Mouse (Mus musculus) cerebellum, postnatal 14 days (tissue): Measurements from ENCODE around the gene Rep15.

Experiments used
- DNase-seq, 2 experiments: peaks; one replicate each; pipeline ENCODE4 v3.0.0; 2021; ENCODE audit warnings: mixed read lengths in 2 of 2

The Rep15 gene

DNA sequence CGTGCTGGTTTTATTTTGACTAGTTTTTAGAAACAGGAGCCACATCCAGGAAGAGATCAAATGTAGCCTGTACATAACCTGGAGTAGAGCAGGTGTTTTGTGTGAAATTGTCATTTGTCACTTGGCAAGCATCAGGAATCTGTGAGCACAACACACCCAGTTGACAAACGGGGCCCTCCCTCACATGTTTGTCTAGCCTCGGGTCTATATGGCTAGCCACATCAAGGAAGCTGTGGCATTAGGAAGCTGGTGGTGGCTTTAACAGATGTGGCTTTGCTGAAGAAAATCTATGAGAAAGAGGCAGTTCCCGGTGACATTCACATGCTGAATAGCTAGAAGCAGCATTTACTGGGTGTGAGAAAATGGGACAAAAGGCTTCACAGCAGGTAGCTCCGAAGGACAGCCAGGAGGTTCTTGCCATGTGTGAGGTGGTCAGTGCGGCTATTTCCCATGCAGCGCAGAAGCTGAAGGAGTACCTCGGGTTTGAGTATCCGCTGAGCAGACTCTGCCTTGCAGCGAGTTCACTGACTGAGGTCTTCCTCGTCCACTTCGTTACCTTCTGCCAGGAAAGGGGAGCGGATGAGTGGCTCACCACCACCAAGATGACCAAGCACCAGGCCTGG is at the start of gene Rep15:
Gene Rep15, plus strand, starts transcription at position 282 of the 623 bp plus-strand sequence.
- peak; percentile 14 to 38 for DNase-seq

GRCm38 (mm10) chr6:146984569-146984968 is 47.8 kb upstream of the Rep15 start:
- DNase-seq = no peak

DNA sequence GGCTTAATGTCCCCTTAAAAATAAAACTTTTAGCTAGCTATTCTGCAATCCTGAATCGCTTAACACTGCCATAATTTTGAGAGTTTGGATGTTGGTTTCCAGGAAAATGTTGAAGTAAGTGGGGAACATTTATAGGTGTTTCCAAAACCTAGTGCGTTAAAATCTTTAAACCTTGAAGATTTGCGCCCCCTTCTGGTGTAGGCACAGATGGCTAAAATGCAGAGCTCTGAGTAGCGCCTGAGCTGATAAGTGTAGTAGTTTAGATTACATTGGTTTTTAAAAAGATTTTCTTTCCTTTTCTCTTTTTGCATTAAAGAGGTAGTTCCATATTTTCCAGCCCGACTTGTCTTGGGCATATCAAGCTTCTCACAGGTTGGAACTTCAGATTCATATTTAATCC is 38.1 kb upstream of the Rep15 start:
- peak; percentile 71 to 77 for DNase-seq

- DNase-seq = no peak
Observed at GRCm38 (mm10) chr6:146995391-146995790, 37.0 kb upstream of the Rep15 start.

DNA sequence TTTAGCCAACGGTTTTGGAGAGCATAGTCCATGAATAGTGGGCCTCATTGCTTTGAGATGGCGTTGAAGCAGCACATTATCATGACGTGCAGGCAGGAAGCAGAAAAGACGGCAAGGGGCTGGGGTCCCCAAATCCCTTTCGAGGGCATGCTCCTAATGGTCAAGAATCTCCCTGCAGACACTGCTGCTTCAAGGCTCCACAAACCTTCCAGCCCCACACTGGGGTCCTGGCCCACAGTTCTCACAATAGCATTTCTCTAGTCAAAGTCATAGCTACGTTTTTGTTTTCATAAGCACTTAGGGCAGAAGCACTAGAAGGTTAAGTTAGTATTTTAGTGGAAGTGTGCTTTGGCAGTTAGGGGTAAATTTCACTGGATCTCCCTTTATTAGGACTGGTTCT is 36.5 kb upstream of the Rep15 start:
- DNase-seq = no peak

DNA sequence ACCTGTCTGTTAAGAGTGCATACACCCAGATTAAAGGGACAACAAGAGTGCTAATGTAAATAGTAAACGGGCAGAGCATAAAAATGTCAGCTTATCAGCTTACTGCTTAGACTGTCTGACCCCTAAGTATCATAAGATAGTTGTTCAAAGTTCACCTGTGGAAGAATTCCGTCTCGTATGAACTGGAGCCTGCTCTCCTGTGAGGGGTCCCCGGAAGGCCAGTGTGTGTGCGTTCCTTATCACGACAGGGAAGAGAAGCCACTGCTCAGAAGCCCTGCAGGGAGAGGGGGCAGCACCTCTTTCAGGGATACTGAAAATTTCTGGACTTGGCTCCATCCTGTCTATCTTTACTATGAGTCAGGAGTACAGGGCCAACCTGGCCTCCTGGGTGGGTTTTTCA is 35.4 kb upstream of the Rep15 start:
- DNase-seq = no peak

- DNase-seq = no peak
Observed at GRCm38 (mm10) chr6:146998710-146999109, 33.7 kb upstream of the Rep15 start.

DNA sequence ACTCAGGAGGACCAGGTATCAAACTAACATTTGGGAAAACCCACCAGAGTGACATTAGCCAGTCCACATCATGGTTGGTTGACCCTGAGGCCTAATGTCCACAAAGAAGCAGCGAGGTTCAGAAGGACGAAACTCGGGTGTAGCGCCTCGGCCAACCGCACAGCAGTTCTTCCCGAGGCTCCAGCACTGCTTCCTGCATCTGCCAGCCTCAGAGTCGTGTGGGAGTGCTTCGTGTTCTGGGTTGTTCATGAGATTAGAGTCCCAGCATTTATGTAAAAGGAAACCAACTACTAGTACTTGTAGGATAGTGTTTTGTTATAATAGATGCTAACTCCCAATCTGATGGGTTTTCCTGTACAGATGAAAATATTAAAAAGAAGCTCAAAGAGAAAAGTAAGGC is 33.1 kb upstream of the Rep15 start:
- DNase-seq = no peak

DNA sequence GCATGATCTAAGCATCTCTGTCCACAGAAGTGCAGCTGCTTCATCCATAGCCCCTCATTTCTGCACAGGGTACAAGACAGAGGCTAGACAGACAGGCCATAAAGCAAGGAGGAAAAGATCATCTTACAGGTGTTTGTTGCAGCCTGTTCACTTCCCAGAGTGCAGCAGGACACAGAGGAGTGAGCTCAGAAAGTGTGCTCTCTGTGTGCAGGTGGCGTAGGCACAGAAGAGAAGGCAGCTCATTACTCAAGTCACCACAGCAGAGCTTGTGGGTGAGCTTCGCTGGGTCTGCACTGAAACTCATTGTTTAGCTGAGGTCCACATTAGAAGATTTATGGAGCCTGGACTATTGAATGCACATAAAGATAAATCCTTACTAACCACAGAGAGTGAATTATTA is 32.6 kb upstream of the Rep15 start:
- DNase-seq = no peak

- peak; percentile 86 to 92 for DNase-seq
Observed at GRCm38 (mm10) chr6:147008148-147008547, 24.2 kb upstream of the Rep15 start.

GRCm38 (mm10) chr6:147010358-147010757 is 22.0 kb upstream of the Rep15 start:
- DNase-seq = no peak

- no peak for DNase-seq
Observed at GRCm38 (mm10) chr6:147010811-147011520, 21.4 kb upstream of the Rep15 start.

GRCm38 (mm10) chr6:147011555-147011954 is 20.8 kb upstream of the Rep15 start:
- DNase-seq = no peak

DNA sequence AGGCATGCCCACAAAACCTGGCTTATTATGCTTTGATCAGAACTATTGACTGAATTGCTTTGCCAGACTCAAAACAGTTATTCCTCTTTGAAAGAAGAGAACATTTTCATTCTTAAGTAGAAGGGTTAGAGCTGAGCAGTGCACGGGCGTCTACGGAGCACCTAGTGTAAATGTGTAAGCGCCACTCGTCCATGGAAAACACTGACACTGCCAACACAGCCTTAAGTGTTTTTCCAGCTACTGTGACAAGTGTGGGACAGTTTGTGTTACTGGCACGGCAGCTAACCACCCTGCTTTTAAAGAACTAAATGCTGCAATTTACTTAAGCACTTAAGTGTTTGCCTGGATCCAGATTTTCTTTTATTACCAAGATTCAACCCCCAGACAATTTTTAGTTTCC is 20.4 kb upstream of the Rep15 start:
- no peak for DNase-seq

DNA sequence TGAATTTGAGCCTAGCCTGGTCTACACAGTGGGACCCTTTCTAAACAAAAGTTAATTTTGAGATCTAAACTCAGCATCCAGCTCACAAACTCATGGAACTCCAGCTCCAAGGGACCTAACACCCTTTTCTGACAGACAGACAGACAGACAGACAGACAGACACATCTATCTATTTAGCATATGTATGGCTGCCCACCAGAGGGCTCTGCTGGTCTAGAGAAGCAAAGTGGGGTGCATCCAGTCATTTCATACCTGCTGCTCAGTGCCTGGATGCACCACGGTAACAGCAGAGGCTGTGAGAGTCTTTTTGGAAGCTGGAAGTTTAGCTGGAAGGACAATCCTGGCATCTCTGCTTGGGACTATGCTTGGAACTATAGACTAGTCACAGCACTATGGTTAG is 18.8 kb upstream of the Rep15 start:
- DNase-seq = peak; percentile 40 to 46

DNA sequence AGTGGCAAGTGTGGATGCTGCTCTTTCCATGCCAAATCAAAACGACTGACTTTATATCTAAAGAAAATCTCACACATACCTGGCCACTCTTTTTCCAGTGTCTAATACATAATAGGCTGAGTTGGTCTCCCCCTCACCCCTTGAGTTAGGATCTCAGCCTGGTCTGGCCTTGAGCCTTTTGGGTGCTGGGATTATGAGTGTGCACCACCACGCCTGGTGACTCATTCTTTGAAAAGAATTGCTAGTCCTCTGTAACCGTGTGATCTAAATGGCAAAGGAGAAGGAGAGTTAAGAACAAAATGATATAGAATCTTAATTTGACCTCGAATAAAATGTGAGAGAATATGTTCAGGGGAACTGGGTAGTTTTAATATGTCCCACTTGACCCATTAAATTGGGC is 14.5 kb upstream of the Rep15 start:
- DNase-seq = no peak

DNA sequence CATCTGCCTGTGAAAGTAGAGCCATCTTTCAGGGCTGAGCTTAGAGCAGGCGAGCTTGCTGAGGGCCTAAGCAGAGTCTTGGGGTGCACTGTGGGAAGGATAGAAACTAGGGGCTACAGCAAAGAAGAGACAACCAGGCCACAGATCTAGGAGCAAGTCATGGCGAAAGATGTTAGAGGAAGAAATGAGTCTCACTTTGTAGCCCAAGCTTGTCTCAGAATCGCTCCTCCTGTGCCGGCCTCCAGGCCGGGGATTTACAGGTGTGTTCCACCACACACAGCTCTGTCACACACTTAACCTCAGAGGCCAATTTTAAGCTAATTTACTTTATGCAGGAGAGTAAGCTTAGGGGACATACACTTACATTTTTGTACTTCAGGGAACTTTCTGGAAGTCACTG is 14.0 kb upstream of the Rep15 start:
- no peak for DNase-seq

DNA sequence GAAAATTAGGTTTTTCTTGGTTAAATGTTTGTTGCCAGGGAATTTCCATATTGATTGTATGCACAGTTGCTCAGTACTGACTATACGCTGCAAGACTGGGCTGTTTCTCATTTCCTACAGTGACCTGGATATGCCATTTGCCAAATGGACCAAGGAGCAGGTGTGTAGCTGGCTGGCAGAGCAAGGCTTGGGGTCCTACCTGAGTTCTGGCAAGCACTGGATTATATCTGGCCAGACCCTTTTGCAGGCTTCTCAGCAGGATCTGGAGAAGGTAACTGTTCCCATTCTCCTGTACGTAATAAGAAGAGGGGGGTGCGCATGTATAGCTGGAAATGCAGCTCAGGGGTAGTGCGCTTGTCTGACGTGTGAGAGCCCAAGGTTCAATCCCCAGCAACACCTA is 11.2 kb upstream of the Rep15 start:
- DNase-seq = peak; percentile 50 to 78

GRCm38 (mm10) chr6:147022375-147023132 is 9.8 kb upstream of the Rep15 start:
- peak; percentile 15 to 38 for DNase-seq

DNA sequence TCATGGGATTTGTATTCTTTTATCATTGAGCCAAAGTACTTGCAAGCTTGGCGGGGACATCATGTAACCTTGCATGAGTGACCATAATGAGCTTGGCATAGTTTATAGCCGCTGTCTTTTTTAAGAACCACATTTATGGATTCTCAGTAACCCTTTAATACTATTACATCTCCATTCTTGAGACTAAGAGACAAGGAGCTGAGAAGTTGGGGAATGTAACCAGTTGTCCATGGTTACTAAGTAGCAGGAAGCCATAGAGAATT is 9.3 kb upstream of the Rep15 start:
- no peak for DNase-seq

DNA sequence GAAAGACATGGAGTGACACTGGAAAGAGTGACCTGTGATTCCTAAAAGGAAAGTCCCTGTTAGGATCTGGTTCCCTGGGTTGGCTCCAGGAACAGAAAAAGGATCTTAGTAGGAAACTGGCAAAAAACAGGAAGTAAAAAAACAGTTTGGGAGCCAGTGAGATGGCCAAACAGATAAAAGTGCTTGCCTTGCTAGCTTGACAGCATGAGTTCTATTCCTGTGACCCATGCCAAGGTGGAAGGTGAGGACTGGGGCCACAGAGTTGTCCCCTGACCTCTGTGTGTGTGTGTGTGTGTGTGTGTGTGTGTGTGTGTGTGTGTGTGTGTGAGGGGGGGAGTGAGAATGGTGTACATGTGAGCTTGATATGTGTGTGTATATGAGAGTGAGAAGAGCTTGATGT is 8.8 kb upstream of the Rep15 start:
- DNase-seq = no peak

DNA sequence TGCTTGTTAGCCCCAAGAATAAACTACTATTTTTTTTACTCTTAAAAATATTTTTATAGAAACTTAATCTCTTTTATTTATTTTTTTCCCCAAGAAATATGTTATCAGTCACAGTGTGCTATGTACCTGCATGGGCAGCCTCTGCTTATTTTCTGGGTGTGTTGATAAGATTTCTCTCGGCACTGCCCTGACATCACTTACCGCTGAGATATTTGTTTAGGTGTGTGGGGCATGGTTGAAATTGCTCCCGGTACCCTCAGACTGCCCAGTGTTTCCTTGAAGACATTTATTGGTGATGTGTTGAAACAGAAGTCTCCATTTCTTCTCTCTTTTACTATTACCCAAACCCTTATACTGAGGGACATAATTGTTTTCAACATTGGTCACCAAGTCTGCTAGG is 7.6 kb upstream of the Rep15 start:
- DNase-seq = no peak

GRCm38 (mm10) chr6:147028396-147028795 is 4.0 kb upstream of the Rep15 start:
- DNase-seq = no peak

- peak; percentile 31 to 69 for DNase-seq
Observed at GRCm38 (mm10) chr6:147029591-147029990, 2.8 kb upstream of the Rep15 start.
